Mouse (Mus musculus): ENCODE measurements around the gene Etv6. TPM values are rescaled to one million over a fixed set of nuclear protein-coding genes. Genes with fewer than 3 reads are reported as not detected.

Etv6 gene
- polyA plus RNA-seq, 1 experiment from 2014 or later, result 3.8 TPM

GRCm38 (mm10) chr6:134075031-134075430, 39.5 kb downstream of the Etv6 start:
- WGBS (ENCODE audit: insufficient replicate concordance), result 68% methylated on average over 6 of the region's 6 CpGs
- no peaks in the 10 kb centered on the region for H3K36me3 ChIP-seq (replicated peaks)
- no peak overlapping the region for H3K4me2 ChIP-seq
- H3K27me3 ChIP-seq, result no peaks in the 10 kb centered on the region
- H3K4me3 ChIP-seq (replicated peaks), result no peak overlapping the region
- no peaks in the 10 kb centered on the region for H3K4me1 ChIP-seq (replicated peaks)
- H3K9ac ChIP-seq, result no peak overlapping the region
- no peak overlapping the region for H3K27ac ChIP-seq (replicated peaks)
- H3K9me3 ChIP-seq (replicated peaks), result no peaks in the 10 kb centered on the region
- no peak for ATAC-seq (ENCODE audit: insufficient read depth)

DNA sequence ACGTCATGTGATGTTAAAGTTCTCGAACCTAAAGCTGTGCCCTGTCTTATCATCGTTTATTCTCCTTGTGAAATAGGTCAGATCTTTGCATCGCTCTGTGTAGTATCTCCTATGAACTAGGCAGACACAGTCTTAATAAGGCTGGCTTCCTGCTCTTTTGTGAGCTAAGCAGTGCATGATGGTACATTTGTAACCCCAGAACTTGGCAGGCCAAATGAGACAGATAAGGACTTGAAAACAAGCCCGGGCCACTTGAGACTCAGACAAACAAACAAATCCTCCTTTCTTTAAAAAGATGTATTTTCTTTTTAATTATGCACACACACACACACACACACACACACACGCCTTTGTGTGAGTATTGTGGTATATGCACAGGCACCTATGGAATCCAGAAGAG, 42.5 kb downstream of the Etv6 start:
- Histone ChIP-seq H3K4me2 (no peak overlapping the region), H3K9me3 (replicated peaks) (no peaks in the 10 kb centered on the region), H3K4me3 (replicated peaks) (no peak overlapping the region), H3K9ac (no peak overlapping the region), H3K4me1 (replicated peaks) (peaks cover 7% of the 10 kb centered on the region), H3K27ac (replicated peaks) (no peak overlapping the region), H3K27me3 (no peaks in the 10 kb centered on the region), H3K36me3 (replicated peaks) (no peaks in the 10 kb centered on the region)
- 59% methylated on average over 6 of the region's 6 CpGs for WGBS (ENCODE audit: insufficient replicate concordance)
- no peak for ATAC-seq (ENCODE audit: insufficient read depth)

DNA sequence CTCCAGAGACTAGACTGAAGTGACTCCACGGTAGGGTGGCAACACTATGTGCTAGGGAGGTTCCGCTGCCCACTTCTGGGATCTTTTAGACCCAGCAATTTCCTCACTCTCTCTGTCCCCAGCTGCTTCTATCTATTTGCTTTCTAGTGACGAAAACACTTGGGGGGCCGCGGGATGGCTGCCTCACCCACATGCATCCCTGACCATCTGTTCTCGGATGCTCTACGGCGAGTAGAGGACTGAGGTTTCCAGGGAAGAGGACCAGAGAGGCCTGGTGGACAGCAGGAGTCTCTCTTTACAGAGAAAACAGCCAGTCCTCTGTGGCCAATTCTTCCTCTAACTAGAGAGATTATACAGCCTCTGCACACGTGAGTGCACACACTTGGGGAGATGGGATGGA, 43.6 kb downstream of the Etv6 start:
- Histone ChIP-seq H3K4me1 (replicated peaks) (peaks cover 15% of the 10 kb centered on the region), H3K4me2 (no peak overlapping the region), H3K4me3 (replicated peaks) (no peak overlapping the region), H3K9ac (no peak overlapping the region), H3K36me3 (replicated peaks) (no peaks in the 10 kb centered on the region), H3K27me3 (no peaks in the 10 kb centered on the region), H3K27ac (replicated peaks) (no peak overlapping the region), H3K9me3 (replicated peaks) (no peaks in the 10 kb centered on the region)
- 76% methylated on average over 9 of the region's 9 CpGs for WGBS (ENCODE audit: insufficient replicate concordance)
- no peak for ATAC-seq (ENCODE audit: insufficient read depth)

DNA sequence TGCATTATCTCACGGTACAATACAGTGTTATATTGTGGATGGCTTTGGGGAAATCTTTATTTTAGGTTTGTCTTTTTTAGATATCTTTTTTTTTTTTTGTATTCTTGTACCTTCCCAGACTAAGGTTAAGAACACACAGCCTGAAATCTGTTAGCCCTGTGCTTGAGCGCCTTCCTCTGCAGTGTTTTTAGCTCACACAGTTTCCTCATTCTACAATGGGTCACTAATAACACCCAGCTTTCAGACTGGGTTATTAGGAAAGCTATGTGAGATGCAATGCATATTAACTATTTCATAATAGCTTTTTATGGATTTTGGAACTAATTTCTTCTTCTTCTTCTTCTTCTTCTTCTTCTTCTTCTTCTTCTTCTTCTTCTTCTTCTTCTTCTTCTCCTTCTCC, 44.1 kb downstream of the Etv6 start:
- H3K36me3 ChIP-seq (replicated peaks), result no peaks in the 10 kb centered on the region
- no peak overlapping the region for H3K9ac ChIP-seq
- H3K4me3 ChIP-seq (replicated peaks), result no peak overlapping the region
- no peak overlapping the region for H3K4me2 ChIP-seq
- H3K27ac ChIP-seq (replicated peaks), result no peak overlapping the region
- no peaks in the 10 kb centered on the region for H3K27me3 ChIP-seq
- peaks cover 15% of the 10 kb centered on the region for H3K4me1 ChIP-seq (replicated peaks)
- no peaks in the 10 kb centered on the region for H3K9me3 ChIP-seq (replicated peaks)
- ATAC-seq (ENCODE audit: insufficient read depth), result no peak
- 77% methylated on average over 2 of the region's 2 CpGs for WGBS (ENCODE audit: insufficient replicate concordance)

- Histone ChIP-seq H3K36me3 (replicated peaks) (no peaks in the 10 kb centered on the region), H3K4me1 (replicated peaks) (peaks cover 15% of the 10 kb centered on the region), H3K27ac (replicated peaks) (no peak overlapping the region), H3K9me3 (replicated peaks) (no peaks in the 10 kb centered on the region), H3K4me3 (replicated peaks) (no peak overlapping the region), H3K9ac (no peak overlapping the region), H3K27me3 (no peaks in the 10 kb centered on the region), H3K4me2 (no peak overlapping the region)
- 61% methylated on average over 5 of the region's 5 CpGs for WGBS (ENCODE audit: insufficient replicate concordance)
- no peak for ATAC-seq (ENCODE audit: insufficient read depth)
Observed at GRCm38 (mm10) chr6:134080946-134081345, 45.4 kb downstream of the Etv6 start.

- Histone ChIP-seq H3K4me1 (replicated peaks) (peaks cover 15% of the 10 kb centered on the region), H3K36me3 (replicated peaks) (no peaks in the 10 kb centered on the region), H3K9ac (no peak overlapping the region), H3K4me2 (peak overlapping the region; percentile 14; the same call in 1 of the 2 replicates), H3K9me3 (replicated peaks) (no peaks in the 10 kb centered on the region), H3K27me3 (no peaks in the 10 kb centered on the region), H3K27ac (replicated peaks) (no peak overlapping the region), H3K4me3 (replicated peaks) (no peak overlapping the region)
- ATAC-seq (ENCODE audit: insufficient read depth), result no peak; the same call in 1 of the 2 replicates
- 33% methylated on average over 15 of the region's 15 CpGs for WGBS (ENCODE audit: insufficient replicate concordance)
Observed at GRCm38 (mm10) chr6:134082229-134082920, 46.9 kb downstream of the Etv6 start.

- H3K4me1 ChIP-seq (replicated peaks), result peaks cover 15% of the 10 kb centered on the region
- WGBS (ENCODE audit: insufficient replicate concordance), result 30% methylated on average over 4 of the region's 4 CpGs
- H3K9me3 ChIP-seq (replicated peaks), result no peaks in the 10 kb centered on the region
- ATAC-seq (ENCODE audit: insufficient read depth), result no peak
- H3K36me3 ChIP-seq (replicated peaks), result no peaks in the 10 kb centered on the region
- no peak overlapping the region for H3K9ac ChIP-seq
- no peak overlapping the region for H3K4me3 ChIP-seq (replicated peaks)
- no peak overlapping the region for H3K27ac ChIP-seq (replicated peaks)
- H3K27me3 ChIP-seq, result no peaks in the 10 kb centered on the region
- H3K4me2 ChIP-seq, result no peak overlapping the region
Observed at GRCm38 (mm10) chr6:134083428-134083827, 47.9 kb downstream of the Etv6 start.

GRCm38 (mm10) chr6:134086351-134086750, 50.9 kb downstream of the Etv6 start:
- Histone ChIP-seq H3K4me3 (replicated peaks) (no peak overlapping the region), H3K9me3 (replicated peaks) (no peaks in the 10 kb centered on the region), H3K4me1 (replicated peaks) (peaks cover 29% of the 10 kb centered on the region), H3K27ac (replicated peaks) (no peak overlapping the region), H3K4me2 (no peak overlapping the region), H3K9ac (no peak overlapping the region), H3K36me3 (replicated peaks) (no peaks in the 10 kb centered on the region), H3K27me3 (no peaks in the 10 kb centered on the region)
- no peak for ATAC-seq (ENCODE audit: insufficient read depth)
- WGBS (ENCODE audit: insufficient replicate concordance), result 78% methylated on average over 7 of the region's 7 CpGs

DNA sequence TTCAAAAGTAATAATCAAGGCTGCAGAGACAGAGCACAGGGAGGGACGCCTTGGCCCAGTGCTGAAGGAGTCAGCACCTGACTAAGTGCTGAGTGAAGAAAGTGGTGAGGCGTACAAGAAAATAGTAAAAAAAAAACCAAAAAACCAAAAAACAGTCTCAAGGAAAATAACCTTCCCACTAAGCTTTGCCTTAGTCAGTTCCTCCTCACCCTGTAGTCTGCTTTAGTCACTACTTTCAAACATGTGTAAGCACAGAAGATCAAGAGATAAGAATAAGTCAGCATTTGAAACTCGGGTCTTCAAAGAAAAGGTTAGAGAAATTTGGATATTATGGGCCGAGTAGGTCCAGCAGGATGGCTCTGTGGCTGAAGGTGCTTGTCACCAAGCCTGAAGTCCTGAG, 52.2 kb downstream of the Etv6 start:
- 55% methylated on average over 4 of the region's 4 CpGs for WGBS (ENCODE audit: insufficient replicate concordance)
- no peak overlapping the region for H3K9ac ChIP-seq
- H3K4me3 ChIP-seq (replicated peaks), result no peak overlapping the region
- H3K36me3 ChIP-seq (replicated peaks), result no peaks in the 10 kb centered on the region
- H3K4me2 ChIP-seq, result no peak overlapping the region
- no peak for ATAC-seq (ENCODE audit: insufficient read depth)
- peaks cover 30% of the 10 kb centered on the region for H3K4me1 ChIP-seq (replicated peaks)
- no peaks in the 10 kb centered on the region for H3K27me3 ChIP-seq
- H3K9me3 ChIP-seq (replicated peaks), result no peaks in the 10 kb centered on the region
- no peak overlapping the region for H3K27ac ChIP-seq (replicated peaks)

DNA sequence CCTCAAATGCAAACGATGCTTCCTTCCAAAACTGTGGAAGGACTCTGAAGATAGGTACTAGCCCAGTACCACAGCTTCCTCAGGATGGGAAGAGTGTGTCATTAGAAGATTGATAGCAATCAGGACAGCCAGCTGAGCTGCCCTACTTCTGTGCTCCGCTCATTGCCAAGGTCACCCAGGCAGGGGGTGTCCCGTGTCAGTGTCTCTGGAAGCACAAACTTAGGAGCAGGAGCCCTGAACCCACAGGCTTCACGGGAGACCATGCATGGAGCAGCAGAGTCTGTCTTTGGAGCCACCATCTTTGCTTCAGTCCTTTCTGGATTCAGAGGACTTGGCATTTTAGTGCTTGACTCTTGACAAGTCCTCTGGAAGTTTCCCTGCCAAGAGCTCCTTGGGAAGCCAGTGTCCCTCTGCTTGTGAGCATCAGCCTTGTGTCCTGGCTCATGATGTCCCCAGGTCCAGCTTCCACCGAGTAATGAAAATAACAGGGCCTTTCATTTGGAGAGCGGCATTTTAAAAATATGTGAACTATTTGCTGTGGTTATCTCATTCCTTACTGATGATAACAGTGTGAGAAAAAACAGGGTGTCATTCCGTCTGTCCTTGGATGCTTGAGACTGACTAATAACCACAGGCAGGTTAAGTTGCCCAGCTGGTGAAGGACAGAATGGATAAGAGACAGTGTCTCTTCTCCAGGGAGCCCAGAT, 54.3 kb downstream of the Etv6 start:
- no peak overlapping the region for H3K4me3 ChIP-seq (replicated peaks)
- no peaks in the 10 kb centered on the region for H3K27me3 ChIP-seq
- no peak overlapping the region; the same call in 1 of the 2 replicates for H3K27ac ChIP-seq (replicated peaks)
- no peaks in the 10 kb centered on the region for H3K9me3 ChIP-seq (replicated peaks)
- WGBS (ENCODE audit: insufficient replicate concordance), result 38% methylated on average over 7 of the region's 7 CpGs
- H3K4me1 ChIP-seq (replicated peaks), result peaks cover 28% of the 10 kb centered on the region
- H3K4me2 ChIP-seq, result no peak overlapping the region
- no peak for ATAC-seq (ENCODE audit: insufficient read depth)
- 0 out of 2 replicates have a peak, but pooled peaks cover 3% of the 10 kb centered on the region for H3K36me3 ChIP-seq (replicated peaks)
- no peak overlapping the region for H3K9ac ChIP-seq

- Histone ChIP-seq H3K9ac (no peak overlapping the region), H3K4me2 (no peak overlapping the region), H3K27me3 (no peaks in the 10 kb centered on the region), H3K4me1 (replicated peaks) (peaks cover 31% of the 10 kb centered on the region), H3K36me3 (replicated peaks) (0 out of 2 replicates have a peak, but pooled peaks cover 3% of the 10 kb centered on the region), H3K9me3 (replicated peaks) (no peaks in the 10 kb centered on the region), H3K4me3 (replicated peaks) (no peak overlapping the region), H3K27ac (replicated peaks) (no peak overlapping the region)
- 27% methylated on average over 4 of the region's 4 CpGs for WGBS (ENCODE audit: insufficient replicate concordance)
- no peak for ATAC-seq (ENCODE audit: insufficient read depth)
Observed at GRCm38 (mm10) chr6:134090378-134090692, 54.8 kb downstream of the Etv6 start.

Measured in liver, embryonic 15.5 days (tissue).